Mouse (Mus musculus) embryonic facial prominence, embryonic 15.5 days (tissue): ENCODE measurements around the gene Mcfd2. TPM values are rescaled to one million over a fixed set of nuclear protein-coding genes. Genes with fewer than 3 reads are reported as not detected.

Experiments used
- ATAC-seq: fragments of 200-750 bp; cut with Nextera tagmentation; 2 replicates; pipeline ENCODE4 v1.8.0; 2017; ENCODE audit warnings: low read depth, moderate TSS enrichment; ENCODE audit not compliant: insufficient number of reproducible peaks, low FRiP score, low TSS enrichment
- H3K27ac ChIP-seq: fragments of 300-500 bp; sonication (generic); replicated peaks from 2 replicates; pipeline ENCODE4 v1.5.1; 2015; ENCODE audit warnings: mild to moderate bottlenecking, inconsistent platforms
- H3K27me3 ChIP-seq: fragments of 300-500 bp; sonication (generic); 2 replicates; pipeline ENCODE4 v1.6.1; 2015; ENCODE audit warnings: inconsistent platforms
- H3K36me3 ChIP-seq: fragments of 300-500 bp; sonication (generic); 2 replicates; pipeline ENCODE4 v1.6.1; 2015; ENCODE audit warnings: mild to moderate bottlenecking, inconsistent platforms
- H3K4me1 ChIP-seq: fragments of 300-500 bp; sonication (generic); 2 replicates; pipeline ENCODE4 v1.6.1; 2015; ENCODE audit warnings: inconsistent platforms
- H3K4me2 ChIP-seq: fragments of 300-500 bp; sonication (generic); replicated peaks from 2 replicates; pipeline ENCODE4 v1.6.1; 2015; ENCODE audit warnings: mild to moderate bottlenecking, inconsistent platforms
- H3K4me3 ChIP-seq: fragments of 300-500 bp; sonication (generic); replicated peaks from 2 replicates; pipeline ENCODE4 v1.5.1; 2015; ENCODE audit warnings: mild to moderate bottlenecking, inconsistent platforms
- H3K9ac ChIP-seq: fragments of 300-500 bp; sonication (generic); 2 replicates; pipeline ENCODE4 v1.6.1; 2015; ENCODE audit warnings: inconsistent platforms
- H3K9me3 ChIP-seq: fragments of 300-500 bp; sonication (generic); replicated peaks from 2 replicates; pipeline ENCODE4 v1.6.1; 2016; ENCODE audit warnings: inconsistent platforms
- WGBS: fragments of 180-500 bp; shearing (Covaris S2); methylation state at CpG from one replicate; pipeline ENCODE4 v1.1.7; 2015; 5-methylcytosine and 5-hydroxymethylcytosine counted together
- polyA plus RNA-seq: library from polyadenylated mRNA; unstranded; fragments of >200 nt; fragmentation: Nextera tagmentation; extraction: Ambion mirVana; gene quantifications from 2 replicates; pipeline ENCODE4 v1.2.1, GENCODE M21; 2015

Gene Mcfd2
- polyA plus RNA-seq, 1 experiment from 2014 or later: 102 TPM

DNA sequence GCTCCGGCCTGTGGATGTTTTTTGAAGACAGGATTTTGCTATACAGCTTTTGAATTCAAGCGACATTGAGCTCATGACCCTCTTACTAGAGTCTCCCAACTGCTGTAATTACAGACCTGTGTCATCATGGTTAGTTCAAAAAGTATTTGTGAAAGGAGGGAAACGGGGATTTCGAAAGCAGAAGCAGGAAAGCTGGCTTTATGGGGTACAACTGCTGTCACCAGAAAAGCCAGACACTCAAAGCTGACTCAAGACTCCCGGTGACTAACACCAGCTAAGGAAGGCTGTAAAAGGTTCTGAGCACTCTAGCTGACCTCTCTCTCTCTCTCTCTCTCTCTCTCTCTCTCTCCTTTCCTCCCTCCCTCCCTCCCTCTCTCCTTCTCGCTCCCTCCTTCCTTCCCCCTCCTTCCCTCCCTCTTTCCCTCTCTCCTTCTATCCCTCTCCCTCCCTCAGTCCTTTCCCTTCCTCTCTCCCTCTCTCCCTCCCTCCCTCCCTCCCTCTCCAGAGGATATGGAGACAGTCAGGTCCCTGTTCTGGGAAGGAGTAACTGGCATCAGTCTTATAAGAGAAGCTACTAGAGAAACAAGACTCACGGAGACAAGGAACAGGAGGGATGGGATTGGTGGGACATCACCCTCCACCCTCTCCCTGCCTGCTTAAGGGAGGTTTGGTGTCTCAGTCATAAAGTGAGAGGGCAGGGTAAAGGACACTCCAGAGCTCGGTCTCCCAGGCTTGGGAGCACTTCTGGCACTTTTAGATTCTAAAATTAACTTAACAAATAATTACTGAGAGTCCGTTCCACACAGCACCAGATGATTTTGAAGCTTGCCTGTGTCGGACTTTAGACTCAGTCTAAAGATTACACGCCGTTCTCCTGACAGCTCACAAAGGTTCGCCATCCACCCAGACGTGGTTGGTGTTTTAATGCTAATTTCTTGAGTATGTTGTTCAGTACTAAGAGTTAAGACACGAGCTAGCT is 9.9 kb upstream of the Mcfd2 start:
- Histone ChIP-seq H3K4me2 (no peak overlapping the region), H3K36me3 (no peaks in the 10 kb centered on the region), H3K27ac (no peak overlapping the region), H3K9ac (no peak overlapping the region), H3K4me3 (no peak overlapping the region), H3K4me1 (no peaks in the 10 kb centered on the region), H3K9me3 (no peaks in the 10 kb centered on the region), H3K27me3 (no peaks in the 10 kb centered on the region)
- 51% methylated on average over 15 of the region's 15 CpGs for WGBS
- no peak for ATAC-seq

DNA sequence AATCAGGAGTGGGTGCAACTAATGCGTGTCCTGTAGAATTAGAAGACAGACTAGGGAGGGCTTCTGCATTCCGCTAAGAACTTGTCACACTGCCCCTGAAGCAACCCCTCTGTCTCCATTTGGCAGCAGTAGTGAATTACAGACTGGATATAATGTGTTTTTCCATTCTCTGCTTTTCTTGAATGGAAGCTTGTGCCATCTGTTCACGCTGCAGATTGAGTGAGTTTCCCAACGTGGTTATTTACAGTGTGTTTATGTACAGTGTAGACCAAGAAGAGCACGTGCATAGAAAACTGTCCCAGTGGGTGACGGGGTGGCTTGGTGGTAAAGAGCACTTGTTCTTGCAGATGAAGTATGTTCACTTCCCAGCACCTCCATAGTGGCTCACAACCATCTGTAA is 3.7 kb upstream of the Mcfd2 start:
- Histone ChIP-seq H3K4me2 (no peak overlapping the region), H3K9me3 (no peaks in the 10 kb centered on the region), H3K36me3 (no peaks in the 10 kb centered on the region), H3K4me3 (no peak overlapping the region), H3K27ac (no peak overlapping the region), H3K27me3 (no peaks in the 10 kb centered on the region), H3K4me1 (peaks cover 8% of the 10 kb centered on the region), H3K9ac (no peak overlapping the region)
- 64% methylated on average over 6 of the region's 6 CpGs for whole genome bisulfite sequencing
- ATAC-seq: no peak

- Histone ChIP-seq H3K4me1 (peaks cover 16% of the 10 kb centered on the region), H3K4me3 (peak overlapping the region; percentile 89), H3K9ac (peak overlapping the region; percentile 87), H3K4me2 (peak overlapping the region; percentile 72), H3K36me3 (peaks cover 36% of the 10 kb centered on the region), H3K27me3 (no peaks in the 10 kb centered on the region), H3K27ac (peak overlapping the region; percentile 85), H3K9me3 (no peaks in the 10 kb centered on the region)
- 6% methylated on average over 27 of the region's 28 CpGs for WGBS
- peak; percentile 70 for ATAC-seq
Measured at GRCm38 (mm10) chr17:87264927-87265791, 576 bp downstream of the Mcfd2 start.

DNA sequence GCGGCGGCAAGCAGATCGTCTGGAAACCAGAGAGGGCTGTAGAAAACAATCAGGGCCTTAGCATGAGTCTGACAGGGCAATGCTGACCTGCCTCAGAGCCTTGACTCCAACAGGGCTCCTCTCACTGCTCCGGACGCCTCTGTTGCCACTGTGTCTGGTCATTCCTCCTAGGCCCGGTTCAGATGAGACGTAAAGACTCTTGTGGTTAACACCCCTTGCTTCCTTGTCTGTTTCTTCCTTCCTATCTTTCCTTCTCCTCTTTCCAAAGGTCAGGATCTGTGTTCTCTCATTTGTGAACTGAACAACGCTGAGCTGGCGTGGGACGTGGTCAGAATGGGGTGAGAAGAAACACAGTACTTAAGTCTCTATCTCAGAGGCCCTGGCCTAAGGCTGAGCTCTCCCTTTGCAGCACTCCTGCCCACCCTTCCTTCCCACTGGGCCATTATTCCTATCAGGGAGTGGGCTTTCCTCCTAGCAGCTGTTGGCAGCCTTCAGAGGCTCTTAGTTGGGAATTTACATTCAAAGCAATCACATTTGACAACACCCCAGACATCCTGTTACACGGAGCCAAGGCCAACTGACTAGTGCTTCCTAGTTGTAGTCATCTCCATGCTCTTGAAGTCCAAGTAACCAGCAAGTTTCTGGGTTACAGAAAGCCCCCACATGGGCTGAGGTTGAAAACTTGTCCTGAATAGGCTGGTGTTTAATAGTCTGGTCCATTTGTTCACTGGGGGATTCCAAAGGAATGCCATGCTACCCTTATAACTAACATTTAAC is 1.5 kb downstream of the Mcfd2 start:
- H3K9me3 ChIP-seq: no peaks in the 10 kb centered on the region
- H3K36me3 ChIP-seq: peaks cover 45% of the 10 kb centered on the region
- H3K27me3 ChIP-seq: no peaks in the 10 kb centered on the region
- 90% methylated on average over 11 of the region's 11 CpGs for WGBS
- no peak overlapping the region for H3K27ac ChIP-seq
- ATAC-seq: no peak
- H3K4me3 ChIP-seq: peak overlapping the region; percentile 89; the same call in 1 of the 2 replicates
- H3K4me2 ChIP-seq: peak overlapping the region; percentile 72
- H3K9ac ChIP-seq: no peak overlapping the region
- peaks cover 16% of the 10 kb centered on the region for H3K4me1 ChIP-seq

- no peaks in the 10 kb centered on the region for H3K9me3 ChIP-seq
- H3K9ac ChIP-seq: no peak overlapping the region
- H3K27me3 ChIP-seq: no peaks in the 10 kb centered on the region
- no peak overlapping the region for H3K4me2 ChIP-seq
- H3K4me3 ChIP-seq: no peak overlapping the region
- H3K4me1 ChIP-seq: peaks cover 16% of the 10 kb centered on the region
- no peak overlapping the region for H3K27ac ChIP-seq
- WGBS: 93% methylated on average over 6 of the region's 6 CpGs
- no peak for ATAC-seq
- peaks cover 50% of the 10 kb centered on the region for H3K36me3 ChIP-seq
Measured at GRCm38 (mm10) chr17:87263401-87263800, 2.3 kb downstream of the Mcfd2 start.

GRCm38 (mm10) chr17:87255672-87256071 is 10.1 kb downstream of the Mcfd2 start:
- Histone ChIP-seq H3K9me3 (no peaks in the 10 kb centered on the region), H3K4me1 (no peaks in the 10 kb centered on the region), H3K9ac (no peak overlapping the region), H3K27me3 (no peaks in the 10 kb centered on the region), H3K27ac (no peak overlapping the region), H3K36me3 (peaks cover 71% of the 10 kb centered on the region), H3K4me3 (no peak overlapping the region), H3K4me2 (no peak overlapping the region)
- no peak for ATAC-seq
- 87% methylated on average over 16 of the region's 16 CpGs for WGBS

DNA sequence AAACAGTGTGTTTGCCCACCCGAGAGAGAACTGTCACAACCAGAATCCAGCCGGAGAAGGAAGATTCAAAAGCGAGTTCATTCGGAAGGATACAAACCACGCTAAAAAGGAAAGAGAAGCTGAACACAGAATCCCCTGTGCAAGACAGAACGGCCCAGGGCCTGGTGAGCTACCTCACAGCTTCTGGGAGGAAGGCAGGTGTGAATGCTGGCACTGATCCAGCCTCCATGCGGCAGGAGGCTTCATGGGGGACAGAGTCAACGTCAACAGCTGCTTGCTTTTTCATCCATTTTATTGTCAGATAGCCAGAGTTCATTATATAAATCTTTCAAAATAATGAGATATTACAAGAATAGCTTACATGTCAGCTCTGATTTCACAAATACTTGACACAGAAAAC is 11.4 kb downstream of the Mcfd2 start:
- no peak overlapping the region for H3K27ac ChIP-seq
- H3K4me1 ChIP-seq: no peaks in the 10 kb centered on the region
- ATAC-seq: no peak
- H3K4me2 ChIP-seq: no peak overlapping the region
- WGBS: 60% methylated on average over 8 of the region's 8 CpGs
- H3K9me3 ChIP-seq: no peaks in the 10 kb centered on the region
- no peaks in the 10 kb centered on the region for H3K27me3 ChIP-seq
- no peak overlapping the region for H3K9ac ChIP-seq
- peaks cover 58% of the 10 kb centered on the region for H3K36me3 ChIP-seq
- no peak overlapping the region for H3K4me3 ChIP-seq

GRCm38 (mm10) chr17:87246103-87246502 is 19.6 kb downstream of the Mcfd2 start:
- no peak overlapping the region for H3K4me3 ChIP-seq
- H3K27me3 ChIP-seq: no peaks in the 10 kb centered on the region
- H3K9me3 ChIP-seq: no peaks in the 10 kb centered on the region
- H3K36me3 ChIP-seq: no peaks in the 10 kb centered on the region
- WGBS: 77% methylated on average over 9 of the region's 9 CpGs
- no peak for ATAC-seq
- H3K4me2 ChIP-seq: no peak overlapping the region
- H3K27ac ChIP-seq: no peak overlapping the region
- H3K9ac ChIP-seq: no peak overlapping the region
- H3K4me1 ChIP-seq: peaks cover 6% of the 10 kb centered on the region; the same call in 1 of the 2 replicates

GRCm38 (mm10) chr17:87237826-87238225 is 27.9 kb downstream of the Mcfd2 start:
- no peak overlapping the region for H3K9ac ChIP-seq
- peaks cover 5% of the 10 kb centered on the region; the same call in 1 of the 2 replicates for H3K4me1 ChIP-seq
- H3K4me3 ChIP-seq: no peak overlapping the region
- no peak for ATAC-seq
- no peak overlapping the region for H3K27ac ChIP-seq
- 53% methylated on average over 11 of the region's 11 CpGs for WGBS
- H3K9me3 ChIP-seq: no peaks in the 10 kb centered on the region
- no peak overlapping the region for H3K4me2 ChIP-seq
- H3K36me3 ChIP-seq: no peaks in the 10 kb centered on the region
- H3K27me3 ChIP-seq: no peaks in the 10 kb centered on the region

DNA sequence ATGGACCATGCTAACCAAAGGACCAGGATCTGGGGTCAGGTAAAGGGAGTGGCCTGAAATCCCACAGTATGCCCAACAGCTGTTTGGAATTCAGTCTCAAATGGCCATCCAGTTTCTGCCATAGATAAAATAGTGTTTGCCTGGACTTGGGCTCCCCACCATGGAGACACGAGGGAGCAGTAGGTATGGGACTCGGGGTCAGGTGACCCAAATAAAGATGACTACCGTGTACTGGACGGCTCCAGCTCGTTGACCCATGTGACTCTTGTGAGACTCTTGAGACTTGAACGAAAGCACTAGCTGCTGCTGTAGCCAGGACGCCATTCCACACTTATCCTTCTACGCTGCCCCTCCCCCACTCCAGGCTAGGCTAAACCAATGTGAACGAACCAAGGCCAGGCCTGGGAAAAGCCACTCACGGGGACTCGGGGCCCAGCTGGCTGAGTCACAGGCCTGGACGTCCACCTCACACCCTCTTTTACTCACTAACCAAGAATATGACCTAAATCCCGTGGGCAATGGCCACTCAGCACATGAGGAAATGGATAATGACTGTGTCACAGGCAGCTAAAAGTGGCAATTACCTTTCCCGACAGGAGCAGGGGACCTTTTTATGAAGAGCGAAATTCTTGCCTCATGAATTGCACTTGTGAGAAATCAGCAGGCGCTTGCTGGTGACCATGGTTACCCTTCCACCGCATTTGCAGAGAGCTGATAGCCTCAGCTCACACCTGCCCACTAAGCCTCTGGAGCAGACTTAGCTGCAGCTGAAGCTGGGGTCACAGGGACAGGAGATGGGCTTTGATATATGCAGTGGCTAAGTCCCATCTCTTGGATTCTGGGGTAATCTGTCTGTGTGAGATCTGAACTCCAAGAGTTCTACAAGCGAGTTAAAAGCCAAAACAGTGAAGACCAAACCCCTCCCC is 28.7 kb downstream of the Mcfd2 start:
- H3K4me2 ChIP-seq: no peak overlapping the region
- no peaks in the 10 kb centered on the region for H3K27me3 ChIP-seq
- H3K4me3 ChIP-seq: no peak overlapping the region
- no peaks in the 10 kb centered on the region for H3K36me3 ChIP-seq
- peaks cover 5% of the 10 kb centered on the region; the same call in 1 of the 2 replicates for H3K4me1 ChIP-seq
- H3K27ac ChIP-seq: no peak overlapping the region
- H3K9ac ChIP-seq: no peak overlapping the region
- no peaks in the 10 kb centered on the region for H3K9me3 ChIP-seq
- ATAC-seq: no peak
- WGBS: 58% methylated on average over 18 of the region's 18 CpGs
